Mouse (Mus musculus) bone marrow, adult 2 months (tissue): ENCODE results near the gene Ebf4.

ENCODE experiments used
- CTCF ChIP-seq: fragments of 200-500 bp; IDR thresholded peaks from 2 replicates; pipeline ENCODE4 v1.5.1; 2011; ENCODE audit warnings: low read length, control low read depth; ENCODE audit not compliant: control insufficient read depth, insufficient read depth
- POLR2A ChIP-seq: fragments of 200-500 bp; IDR thresholded peaks from 2 replicates; pipeline ENCODE4 v1.6.1; 2011; ENCODE audit warnings: low read depth, mild to moderate bottlenecking, control low read depth, low read length, borderline replicate concordance; ENCODE audit not compliant: control insufficient read depth

DNA sequence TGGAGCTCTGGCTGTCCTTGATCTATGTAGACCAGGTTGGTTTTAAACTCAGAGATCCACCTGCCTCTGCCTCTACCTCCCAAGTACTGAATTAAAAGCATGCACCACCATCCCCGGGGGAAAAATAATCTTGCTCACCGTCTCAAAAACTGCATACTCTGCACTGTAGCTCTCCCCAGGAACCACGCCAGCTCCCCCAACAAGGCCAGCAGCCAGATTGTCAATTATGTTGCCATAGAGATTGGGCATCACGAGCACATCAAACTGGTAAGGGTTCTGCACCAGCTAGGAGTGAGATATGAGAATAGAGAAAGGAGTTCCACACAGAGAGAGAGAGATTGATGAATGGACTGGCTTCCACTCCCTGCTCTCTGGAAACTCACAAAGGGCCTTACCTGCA is 14.2 kb upstream of the Ebf4 start:
- TF ChIP-seq CTCF (no peak), POLR2A (no peak)
